Mouse (Mus musculus) liver, embryonic 14.5 days (tissue): ENCODE measurements around the gene Trp53. TPM values are rescaled to one million over a fixed set of nuclear protein-coding genes. Genes with fewer than 3 reads are reported as not detected.

Experiments used
- ATAC-seq: fragments of 200-750 bp; cut with Nextera tagmentation; 2 replicates; pipeline ENCODE4 v1.8.0; 2017; ENCODE audit warnings: moderate number of reproducible peaks, mild to moderate bottlenecking, moderate library complexity; ENCODE audit not compliant: insufficient read depth
- DNase-seq, 3 experiments: peaks; one replicate each; pipeline ENCODE4 v3.0.0-alpha.2; 2012 to 2013; ENCODE audit warnings: low read depth in 3 of 3, low spot score in 3 of 3
- H3K27ac ChIP-seq: fragments of 300-500 bp; sonication (generic); 2 replicates; pipeline ENCODE4 v1.5.1; 2014; ENCODE audit warnings: moderate library complexity, mild to moderate bottlenecking, control low read depth, inconsistent platforms
- H3K27me3 ChIP-seq: fragments of 300-500 bp; sonication (generic); 2 replicates; pipeline ENCODE4 v1.6.1; 2014; ENCODE audit warnings: mild to moderate bottlenecking, low read length, moderate library complexity; ENCODE audit not compliant: control insufficient read depth, insufficient read depth
- H3K36me3 ChIP-seq: fragments of 300-500 bp; sonication (generic); replicated peaks from 2 replicates; pipeline ENCODE4 v1.6.1; 2014; ENCODE audit warnings: low read depth; ENCODE audit not compliant: control insufficient read depth, insufficient read depth
- H3K4me1 ChIP-seq, 2 experiments: fragments of 200-500 bp in 1 of 2; fragments of 300-500 bp in 1 of 2; sonication (generic) in 1 of 2; replicated peaks; 2 replicates each; pipeline ENCODE4 v1.6.1; 2012 to 2014; ENCODE audit warnings: antibody characterized with exemption in 1 of 2, inconsistent platforms in 1 of 2, low read length in 1 of 2; ENCODE audit not compliant: control insufficient read depth in 2 of 2, insufficient read depth in 2 of 2
- H3K4me2 ChIP-seq: fragments of 300-500 bp; sonication (generic); 2 replicates; pipeline ENCODE4 v1.6.1; 2014; ENCODE audit warnings: low read depth, mild to moderate bottlenecking, control low read depth, moderate library complexity
- H3K4me3 ChIP-seq, 2 experiments: fragments of 200-500 bp in 1 of 2; fragments of 300-500 bp in 1 of 2; sonication (generic) in 1 of 2; 2 replicates each; pipeline ENCODE4 v1.5.1; 2012 to 2014; ENCODE audit warnings: low read depth in 2 of 2, low read length in 2 of 2, mild to moderate bottlenecking in 2 of 2, control low read depth in 1 of 2, inconsistent platforms in 1 of 2, moderate library complexity in 1 of 2; ENCODE audit not compliant: insufficient read depth in 1 of 2
- H3K9ac ChIP-seq: fragments of 300-500 bp; sonication (generic); replicated peaks from 2 replicates; pipeline ENCODE4 v1.6.1; 2014; ENCODE audit warnings: mild to moderate bottlenecking, control low read depth, moderate library complexity
- H3K9me3 ChIP-seq: fragments of 300-500 bp; sonication (generic); 2 replicates; pipeline ENCODE4 v1.6.1; 2016; ENCODE audit warnings: low read length, mixed read lengths; ENCODE audit not compliant: control insufficient read depth
- CTCF ChIP-seq: IDR thresholded peaks from 2 replicates; pipeline ENCODE4 v1.5.1; 2016; ENCODE audit warnings: antibody characterized with exemption, low read depth, control low read depth
- EP300 ChIP-seq: IDR thresholded peaks from 2 replicates; pipeline ENCODE4 v1.6.1; 2016; ENCODE audit warnings: antibody characterized with exemption, low read depth
- WGBS: fragments of 180-500 bp; shearing (Covaris S2); extraction: QIAGEN DNeasy Blood & Tissue Kit; methylation state at CpG from one replicate; pipeline ENCODE4 v1.1.7; 2014; ENCODE audit not compliant: insufficient replicate concordance; 5-methylcytosine and 5-hydroxymethylcytosine counted together
- polyA plus RNA-seq, 2 experiments: library from polyadenylated mRNA; depleted of rRNA in 1 of 2; stranded (reverse) in 1 of 2; unstranded in 1 of 2; fragments of >200 nt; fragmentation: Nextera tagmentation in 1 of 2; extraction: Ambion mirVana in 1 of 2; gene quantifications; 2 replicates each; pipeline versions ENCODE4 v1.2.1 to v1.2.3; 2012 to 2014

Trp53 gene
- polyA plus RNA-seq, 2 experiments, result 61.2 to 68.7 TPM

DNA sequence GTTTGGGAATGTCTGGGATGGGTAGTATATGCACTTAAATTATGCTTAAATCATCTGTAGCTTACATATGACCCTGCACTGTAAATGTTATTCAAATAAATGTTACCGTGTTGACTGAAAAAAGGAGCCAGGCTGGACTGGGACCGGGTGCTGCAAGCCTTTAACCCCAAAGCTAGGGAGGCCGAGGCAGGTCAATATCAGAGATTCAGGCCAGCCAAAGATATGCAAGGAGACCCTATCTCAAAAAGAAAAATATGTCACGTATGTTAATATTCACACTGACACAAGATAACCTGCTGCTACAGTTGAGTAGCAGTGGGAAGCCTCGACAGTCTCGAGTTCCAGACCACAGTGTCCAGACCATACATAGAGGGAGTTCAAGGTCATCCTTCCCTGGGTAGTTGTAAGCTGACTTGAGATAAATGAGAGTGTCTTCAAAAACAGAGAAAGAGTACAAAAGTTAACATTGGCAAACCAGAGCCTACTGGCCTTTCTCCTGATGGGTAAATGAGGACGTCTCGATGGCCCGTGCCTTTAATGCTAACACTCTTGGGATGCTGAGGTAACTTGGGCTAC is 2.2 kb downstream of the Trp53 start:
- H3K27ac ChIP-seq, result peak overlapping the region; percentile 97
- ATAC-seq (no peak), DNase-seq (no peak)
- 45% methylated on average over 9 of the region's 9 CpGs for WGBS
- H3K4me1 ChIP-seq, result peaks cover 41 to 55% of the 10 kb centered on the region in 2 experiments
- H3K9ac ChIP-seq, result peak overlapping the region; percentile 94
- no peaks in the 10 kb centered on the region for H3K27me3 ChIP-seq
- TF ChIP-seq CTCF (no peak), EP300 (no peak)
- H3K9me3 ChIP-seq, result no peaks in the 10 kb centered on the region
- H3K4me3 ChIP-seq, result peak overlapping the region; percentile 34 to 89
- H3K36me3 ChIP-seq, result peaks cover 7% of the 10 kb centered on the region
- H3K4me2 ChIP-seq, result peak overlapping the region; percentile 84

DNA sequence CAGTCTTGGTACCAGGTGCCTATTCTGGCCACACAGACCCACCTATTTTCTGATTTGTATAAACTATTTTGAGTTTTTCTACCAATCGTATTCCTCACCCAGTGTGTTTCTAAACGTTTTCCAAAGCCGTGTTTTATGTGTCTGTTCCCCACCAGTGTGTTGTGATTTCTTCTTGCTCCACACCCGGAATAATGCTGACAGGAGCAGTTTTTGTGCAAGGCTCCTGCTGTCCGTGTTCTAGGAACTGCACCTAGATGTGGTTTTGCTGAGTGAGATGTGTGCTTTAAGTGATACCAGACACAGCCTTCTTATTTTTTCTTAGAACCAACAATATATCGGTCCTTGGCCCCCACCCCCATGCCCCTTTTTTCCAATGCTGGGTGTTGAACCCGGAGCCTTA is 3.8 kb downstream of the Trp53 start:
- WGBS, result 61% methylated on average over 7 of the region's 7 CpGs
- H3K27ac ChIP-seq, result peak overlapping the region; percentile 86

DNA sequence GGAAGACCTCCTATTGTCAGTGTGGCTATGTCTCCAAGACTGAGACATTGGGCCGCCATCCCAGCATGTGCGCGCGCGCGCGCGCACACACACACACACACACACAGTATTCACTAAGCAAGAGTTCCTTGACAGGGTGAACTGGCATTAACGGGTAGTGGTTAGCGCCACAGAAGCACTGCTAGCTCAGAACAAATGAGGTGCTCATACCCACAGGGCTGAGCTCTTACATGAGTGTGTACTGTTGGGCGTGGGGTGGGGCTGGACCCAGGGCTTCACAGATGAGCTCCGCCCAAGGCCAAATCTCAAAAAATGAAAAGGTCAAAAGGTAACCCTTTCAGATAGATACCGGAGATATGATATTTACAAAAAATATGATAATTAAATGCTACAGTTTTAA is 4.8 kb downstream of the Trp53 start:
- peak overlapping the region; percentile 31 for H3K9ac ChIP-seq
- no peaks in the 10 kb centered on the region for H3K27me3 ChIP-seq
- no peak overlapping the region; a peak in 1 of 4 replicates for H3K4me3 ChIP-seq
- no peaks in the 10 kb centered on the region for H3K9me3 ChIP-seq
- peaks cover 45 to 60% of the 10 kb centered on the region in 2 experiments for H3K4me1 ChIP-seq
- peak overlapping the region; percentile 65 for H3K4me2 ChIP-seq
- H3K27ac ChIP-seq, result peak overlapping the region; percentile 86
- ATAC-seq, result no peak
- DNase-seq, result no peak
- TF ChIP-seq CTCF (no peak), EP300 (no peak)
- WGBS, result 74% methylated on average over 13 of the region's 13 CpGs
- peaks cover 30% of the 10 kb centered on the region for H3K36me3 ChIP-seq

More for the DNA sequence above, 3.8 kb downstream of the Trp53 start:
- H3K27me3 ChIP-seq, result no peaks in the 10 kb centered on the region
- H3K4me3 ChIP-seq, result no peak overlapping the region
- H3K4me2 ChIP-seq, result peak overlapping the region; percentile 65
- DNase-seq, result no peak
- H3K4me1 ChIP-seq, result peaks cover 38 to 51% of the 10 kb centered on the region in 2 experiments
- H3K9ac ChIP-seq, result peak overlapping the region; percentile 23; the same call in 1 of the 2 replicates
- H3K36me3 ChIP-seq, result peaks cover 21% of the 10 kb centered on the region
- no peak for ATAC-seq
- no peak for TF ChIP-seq CTCF
- H3K9me3 ChIP-seq, result no peaks in the 10 kb centered on the region

DNA sequence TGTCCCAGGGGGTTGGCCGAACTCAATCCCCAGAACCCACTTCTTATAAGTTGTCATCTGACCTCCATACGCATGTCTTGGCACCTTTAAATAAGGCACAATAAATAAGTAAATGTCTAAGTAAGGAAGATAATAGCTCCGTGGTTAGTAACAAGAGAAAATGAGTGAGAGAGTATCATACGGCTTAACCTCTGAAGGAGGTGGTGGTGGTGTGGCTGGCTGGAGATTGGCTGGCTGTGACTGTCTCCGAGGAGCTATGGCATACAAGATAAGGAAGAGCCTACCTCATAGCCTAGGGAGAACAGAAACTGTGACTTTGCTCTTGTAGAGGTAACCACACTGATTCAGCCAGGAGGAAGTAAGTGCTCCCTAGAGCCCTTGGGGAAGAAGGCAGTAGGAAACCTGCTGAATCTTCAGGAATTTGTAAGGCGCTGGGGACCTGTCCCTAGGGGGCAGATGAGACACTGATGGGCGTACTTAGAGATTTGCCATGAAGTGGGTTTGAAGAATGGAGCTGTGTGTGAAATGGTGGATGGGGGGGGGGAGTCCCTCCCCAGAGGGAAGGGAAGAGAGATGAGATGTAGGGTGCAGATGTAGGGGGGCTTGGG is 5.7 kb downstream of the Trp53 start:
- ATAC-seq (peak; percentile 67), DNase-seq (peak; percentile 78 to 81 (median 79))
- Histone ChIP-seq H3K4me2 (peak overlapping the region; percentile 65), H3K36me3 (peaks cover 33% of the 10 kb centered on the region), H3K4me3 (peak overlapping the region; percentile 21 to 35), H3K9ac (peak overlapping the region; percentile 31), H3K4me1 (peaks cover 53 to 69% of the 10 kb centered on the region in 2 experiments), H3K27ac (peak overlapping the region; percentile 86), H3K9me3 (no peaks in the 10 kb centered on the region), H3K27me3 (no peaks in the 10 kb centered on the region)
- TF ChIP-seq EP300 (peak; percentile 84), CTCF (0 out of 2 replicates have a peak, but pooled peaks have one; percentile 39)
- WGBS, result 26% methylated on average over 7 of the region's 7 CpGs

DNA sequence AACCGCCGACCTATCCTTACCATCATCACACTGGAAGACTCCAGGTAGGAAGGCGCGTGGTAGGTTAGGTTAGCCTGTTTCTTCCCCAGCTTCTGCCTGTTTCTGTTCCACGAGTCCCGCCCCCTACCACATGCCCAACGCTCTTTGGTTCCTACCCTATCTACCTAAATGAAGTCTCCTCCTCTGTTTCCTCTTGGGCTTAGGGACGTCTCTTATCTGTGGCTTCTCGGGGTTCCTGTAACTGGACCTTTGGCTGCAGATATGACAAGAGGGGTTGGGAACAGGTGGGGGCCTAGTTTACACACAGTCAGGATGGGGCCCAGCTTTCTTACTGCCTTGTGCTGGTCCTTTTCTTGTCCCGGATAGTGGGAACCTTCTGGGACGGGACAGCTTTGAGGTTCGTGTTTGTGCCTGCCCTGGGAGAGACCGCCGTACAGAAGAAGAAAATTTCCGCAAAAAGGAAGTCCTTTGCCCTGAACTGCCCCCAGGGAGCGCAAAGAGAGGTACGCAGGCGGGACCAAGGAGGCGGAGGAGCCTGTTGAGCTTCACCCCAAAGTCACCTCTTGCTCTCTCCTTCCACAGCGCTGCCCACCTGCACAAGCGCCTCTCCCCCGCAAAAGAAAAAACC is 9.2 kb downstream of the Trp53 start:
- no peaks in the 10 kb centered on the region for H3K9me3 ChIP-seq
- peak overlapping the region; percentile 66 for H3K27ac ChIP-seq
- H3K9ac ChIP-seq, result peak overlapping the region; percentile 29
- peak overlapping the region; percentile 45 for H3K4me2 ChIP-seq
- H3K36me3 ChIP-seq, result peaks cover 34% of the 10 kb centered on the region
- H3K4me3 ChIP-seq, result no peak overlapping the region
- H3K27me3 ChIP-seq, result no peaks in the 10 kb centered on the region
- H3K4me1 ChIP-seq, result peaks cover 50 to 67% of the 10 kb centered on the region in 2 experiments
- no peak for DNase-seq
- TF ChIP-seq EP300 (peak; percentile 79), CTCF (no peak)
- WGBS, result 32% methylated on average over 22 of the region's 22 CpGs
- ATAC-seq, result peak; percentile 78
